Mouse (Mus musculus): Measurements from ENCODE around the gene Pex12.

- TF ChIP-seq CTCF (IDR thresholded peaks at IDR 0.05; ENCODE audit: low read depth) (no peak), EP300 (IDR thresholded peaks at IDR 0.05; ENCODE audit: low read depth) (no peak)
These were observed 37.3 kb upstream of the Pex12 start for GRCm38 (mm10) chr11:83339705-83340104.
